Mouse (Mus musculus) bone marrow macrophage, adult 2 months (primary cell): ENCODE results near the gene Unc5cl.

Experiments
- CTCF ChIP-seq: IDR thresholded peaks from 2 replicates; pipeline ENCODE4 v1.5.1; 2012; ENCODE audit warnings: low read depth, mild to moderate bottlenecking, low read length, moderate library complexity
- POLR2A ChIP-seq: IDR thresholded peaks from 2 replicates; pipeline ENCODE4 v1.6.1; 2012; ENCODE audit warnings: mild to moderate bottlenecking, low read depth, low read length, borderline replicate concordance

GRCm38 (mm10) chr17:48407154-48407553, 47.5 kb upstream of the Unc5cl start:
- TF ChIP-seq CTCF (no peak), POLR2A (no peak)
